Mouse (Mus musculus) MEL (cell line): ENCODE results near the gene Clec16a. TPM values are rescaled to one million over a fixed set of nuclear protein-coding genes. Genes with fewer than 3 reads are reported as not detected.
A peak's percentile ranks its signal among the peaks of the same experiment; 100 is the strongest.

Experiments used
- DNase-seq: peaks from one replicate; pipeline ENCODE4 v3.0.0; 2011; ENCODE audit warnings: low read depth, low spot score
- H3K27ac ChIP-seq: 2 replicates; pipeline ENCODE4 v1.5.1; 2012; ENCODE audit warnings: low read depth, mild to moderate bottlenecking, control low read depth, low read length, moderate library complexity; ENCODE audit not compliant: control insufficient read depth
- H3K27me3 ChIP-seq, 2 experiments: fragments of 150-350 bp in 1 of 2; sonication (generic) in 1 of 2; 2 replicates each; pipeline ENCODE4 v1.6.1; 2012; ENCODE audit warnings: low read length in 2 of 2, mild to moderate bottlenecking in 2 of 2, improper control_type of control experiment in 1 of 2, moderate library complexity in 1 of 2; ENCODE audit not compliant: insufficient read depth in 2 of 2, control insufficient read depth in 1 of 2
- H3K36me3 ChIP-seq, 2 experiments: 2 replicates each; pipeline ENCODE4 v1.6.1; 2012 to 2014; ENCODE audit warnings: low read length in 2 of 2, improper control_type of control experiment in 1 of 2, inconsistent platforms in 1 of 2, mild to moderate bottlenecking in 1 of 2; ENCODE audit not compliant: insufficient read depth in 2 of 2, control insufficient read depth in 1 of 2
- H3K4me1 ChIP-seq, 2 experiments: fragments of 150-350 bp in 1 of 2; sonication (generic) in 1 of 2; 2 replicates each; pipeline ENCODE4 v1.6.1; 2012; ENCODE audit warnings: low read length in 2 of 2, improper control_type of control experiment in 1 of 2, mild to moderate bottlenecking in 1 of 2; ENCODE audit not compliant: insufficient read depth in 2 of 2, control insufficient read depth in 1 of 2
- H3K4me3 ChIP-seq, 2 experiments: fragments of 150-350 bp in 1 of 2; sonication (generic) in 1 of 2; 2 replicates each; pipeline ENCODE4 v1.5.1; 2012; ENCODE audit warnings: low read depth in 2 of 2, low read length in 2 of 2, mild to moderate bottlenecking in 2 of 2, moderate library complexity in 2 of 2, control low read depth in 1 of 2, improper control_type of control experiment in 1 of 2; ENCODE audit not compliant: control insufficient read depth in 1 of 2, insufficient read depth in 1 of 2
- H3K79me2 ChIP-seq: 2 replicates; pipeline ENCODE4 v1.6.1; 2012; ENCODE audit warnings: mild to moderate bottlenecking, low read length, moderate library complexity; ENCODE audit not compliant: control insufficient read depth, poor library complexity, insufficient read depth
- H3K9ac ChIP-seq: 2 replicates; pipeline ENCODE4 v1.6.1; 2012; ENCODE audit warnings: low read depth, mild to moderate bottlenecking, control low read depth, low read length, moderate library complexity; ENCODE audit not compliant: control insufficient read depth, poor library complexity, severe bottlenecking
- H3K9me3 ChIP-seq: fragments of 150-350 bp; sonication (generic); replicated peaks from 2 replicates; pipeline ENCODE4 v1.6.1; 2012; ENCODE audit warnings: mild to moderate bottlenecking, low read length, improper control_type of control experiment, moderate library complexity; ENCODE audit not compliant: insufficient read depth
- BHLHE40 ChIP-seq: IDR thresholded peaks from 2 replicates; pipeline ENCODE4 v1.6.1; 2012; ENCODE audit warnings: low read depth, mild to moderate bottlenecking, inconsistent platforms, low read length, improper control_type of control experiment, borderline replicate concordance
- CHD1 ChIP-seq: IDR thresholded peaks from 2 replicates; pipeline ENCODE4 v1.6.1; 2012; ENCODE audit warnings: low read depth, mild to moderate bottlenecking, inconsistent platforms, low read length, improper control_type of control experiment
- CHD2 ChIP-seq: IDR thresholded peaks from 2 replicates; pipeline ENCODE4 v1.6.1; 2011; ENCODE audit warnings: low read length, improper control_type of control experiment
- CTCF ChIP-seq, 3 experiments: IDR thresholded peaks in 2 of 3; conservative IDR thresholded peaks in 1 of 3; 2 replicates each; pipeline ENCODE4 v1.5.1; 2011 to 2012; ENCODE audit warnings: low read length in 3 of 3, low read depth in 2 of 3, mild to moderate bottlenecking in 2 of 3, improper control_type of control experiment in 1 of 3, inconsistent platforms in 1 of 3, mixed read lengths in 1 of 3, moderate library complexity in 1 of 3; ENCODE audit not compliant: control insufficient read depth in 1 of 3, insufficient read depth in 1 of 3, poor library complexity in 1 of 3, severe bottlenecking in 1 of 3
- E2F4 ChIP-seq: IDR thresholded peaks from 2 replicates; pipeline ENCODE4 v1.6.1; 2011; ENCODE audit warnings: low read depth, low read length, improper control_type of control experiment, borderline replicate concordance
- ELF1 ChIP-seq: IDR thresholded peaks from 2 replicates; pipeline ENCODE4 v1.6.1; 2014; ENCODE audit warnings: low read depth, mild to moderate bottlenecking, inconsistent platforms, low read length, improper control_type of control experiment, moderate library complexity
- EP300 ChIP-seq, 2 experiments: IDR thresholded peaks; 2 replicates each; pipeline ENCODE4 v1.6.1; 2011; ENCODE audit warnings: improper control_type of control experiment in 2 of 2, low read length in 2 of 2, low read depth in 1 of 2, mild to moderate bottlenecking in 1 of 2
- ETS1 ChIP-seq: IDR thresholded peaks from 2 replicates; pipeline ENCODE4 v1.6.1; 2012; ENCODE audit warnings: low read depth, mild to moderate bottlenecking, inconsistent platforms, low read length, improper control_type of control experiment, moderate library complexity
- GABPA ChIP-seq: IDR thresholded peaks from 2 replicates; pipeline ENCODE4 v1.6.1; 2012; ENCODE audit warnings: low read depth, mild to moderate bottlenecking, inconsistent platforms, low read length, improper control_type of control experiment, moderate library complexity
- GATA1 ChIP-seq: IDR thresholded peaks from 2 replicates; pipeline ENCODE4 v1.6.1; 2011; ENCODE audit warnings: low read depth, low read length, improper control_type of control experiment
- HCFC1 ChIP-seq: IDR thresholded peaks from 2 replicates; pipeline ENCODE4 v1.6.1; 2012; ENCODE audit warnings: low read depth, mild to moderate bottlenecking, inconsistent platforms, low read length, improper control_type of control experiment, moderate library complexity
- JUND ChIP-seq: IDR thresholded peaks from 2 replicates; pipeline ENCODE4 v1.6.1; 2011; ENCODE audit warnings: low read depth, mild to moderate bottlenecking, improper control_type of control experiment, low read length
- KAT2A ChIP-seq: conservative IDR thresholded peaks from 2 replicates; pipeline ENCODE4 v1.6.1; 2012; ENCODE audit warnings: low read depth, low read length, improper control_type of control experiment, inconsistent platforms
- MAX ChIP-seq: IDR thresholded peaks from 2 replicates; pipeline ENCODE4 v1.6.1; 2011; ENCODE audit warnings: low read length, improper control_type of control experiment
- MAZ ChIP-seq: IDR thresholded peaks from 2 replicates; pipeline ENCODE4 v1.6.1; 2012; ENCODE audit warnings: low read depth, mild to moderate bottlenecking, inconsistent platforms, low read length, improper control_type of control experiment
- MEF2A ChIP-seq: IDR thresholded peaks from 2 replicates; pipeline ENCODE4 v1.6.1; 2014; ENCODE audit warnings: low read depth, mild to moderate bottlenecking, inconsistent platforms, low read length, improper control_type of control experiment; ENCODE audit not compliant: poor library complexity, insufficient replicate concordance, severe bottlenecking; ENCODE audit errors: extremely low read depth
- MXI1 ChIP-seq: IDR thresholded peaks from 2 replicates; pipeline ENCODE4 v1.6.1; 2011; ENCODE audit warnings: mild to moderate bottlenecking, low read depth, low read length, improper control_type of control experiment
- MYB ChIP-seq: IDR thresholded peaks from 2 replicates; pipeline ENCODE4 v1.6.1; 2011; ENCODE audit warnings: mild to moderate bottlenecking, low read depth, low read length, improper control_type of control experiment
- MYC ChIP-seq: IDR thresholded peaks from 2 replicates; pipeline ENCODE4 v1.6.1; 2011; ENCODE audit warnings: low read depth, mild to moderate bottlenecking, low read length, improper control_type of control experiment, moderate library complexity
- NELFE ChIP-seq: IDR thresholded peaks from 2 replicates; pipeline ENCODE4 v1.6.1; 2011; ENCODE audit warnings: low read depth, low read length, improper control_type of control experiment
- NRF1 ChIP-seq: IDR thresholded peaks from 2 replicates; pipeline ENCODE4 v1.6.1; 2014; ENCODE audit warnings: low read depth, mild to moderate bottlenecking, inconsistent platforms, low read length, improper control_type of control experiment, moderate library complexity; ENCODE audit not compliant: poor library complexity, insufficient read depth, severe bottlenecking
- POLR2A ChIP-seq, 2 experiments: IDR thresholded peaks; 2 replicates each; pipeline ENCODE4 v1.6.1; 2011 to 2012; ENCODE audit warnings: low read length in 2 of 2, mild to moderate bottlenecking in 2 of 2, control low read depth in 1 of 2, improper control_type of control experiment in 1 of 2, low read depth in 1 of 2, moderate library complexity in 1 of 2; ENCODE audit not compliant: control insufficient read depth in 1 of 2, insufficient read depth in 1 of 2, poor library complexity in 1 of 2
- POLR2AphosphoS2 ChIP-seq: IDR thresholded peaks from 2 replicates; pipeline ENCODE4 v1.6.1; 2011; ENCODE audit warnings: low read length, improper control_type of control experiment
- POLR2AphosphoS5 ChIP-seq: IDR thresholded peaks from 2 replicates; pipeline ENCODE4 v1.6.1; 2012; ENCODE audit warnings: low read depth, borderline replicate concordance, mild to moderate bottlenecking, inconsistent platforms, low read length, moderate library complexity, mixed read lengths
- RAD21 ChIP-seq: IDR thresholded peaks from 2 replicates; pipeline ENCODE4 v1.6.1; 2011; ENCODE audit warnings: mild to moderate bottlenecking, low read depth, low read length, improper control_type of control experiment
- RCOR1 ChIP-seq: IDR thresholded peaks from 2 replicates; pipeline ENCODE4 v1.6.1; 2012; ENCODE audit warnings: low read depth, mild to moderate bottlenecking, inconsistent platforms, low read length, improper control_type of control experiment
- SIN3A ChIP-seq: IDR thresholded peaks from 2 replicates; pipeline ENCODE4 v1.6.1; 2012; ENCODE audit warnings: low read length, improper control_type of control experiment, inconsistent platforms
- SMC3 ChIP-seq: IDR thresholded peaks from 2 replicates; pipeline ENCODE4 v1.6.1; 2011; ENCODE audit warnings: low read depth, low read length, improper control_type of control experiment
- TAL1 ChIP-seq: IDR thresholded peaks from 2 replicates; pipeline ENCODE4 v1.6.1; 2012; ENCODE audit warnings: mild to moderate bottlenecking, inconsistent platforms, low read length, moderate library complexity, mixed read lengths
- TBP ChIP-seq: IDR thresholded peaks from 2 replicates; pipeline ENCODE4 v1.8.0; 2011; ENCODE audit warnings: low read depth, low read length, improper control_type of control experiment
- TCF12 ChIP-seq: IDR thresholded peaks from 2 replicates; pipeline ENCODE4 v1.6.1; 2014; ENCODE audit warnings: low read depth, mild to moderate bottlenecking, inconsistent platforms, low read length, improper control_type of control experiment, moderate library complexity
- UBTF ChIP-seq: IDR thresholded peaks from 2 replicates; pipeline ENCODE4 v1.6.1; 2012; ENCODE audit warnings: low read depth, mild to moderate bottlenecking, inconsistent platforms, low read length, improper control_type of control experiment, moderate library complexity, borderline replicate concordance; ENCODE audit not compliant: insufficient read depth
- USF1 ChIP-seq: IDR thresholded peaks from 2 replicates; pipeline ENCODE4 v1.6.1; 2014; ENCODE audit warnings: low read depth, mild to moderate bottlenecking, inconsistent platforms, low read length, improper control_type of control experiment, moderate library complexity
- USF2 ChIP-seq, 2 experiments: IDR thresholded peaks; 2 replicates each; pipeline ENCODE4 v1.6.1; 2011 to 2012; ENCODE audit warnings: improper control_type of control experiment in 2 of 2, low read length in 2 of 2, borderline replicate concordance in 1 of 2, inconsistent platforms in 1 of 2, low read depth in 1 of 2, mild to moderate bottlenecking in 1 of 2; ENCODE audit not compliant: insufficient read depth in 1 of 2
- ZC3H11A ChIP-seq: IDR thresholded peaks from 2 replicates; pipeline ENCODE4 v1.6.1; 2012; ENCODE audit warnings: low read depth, mild to moderate bottlenecking, inconsistent platforms, low read length, improper control_type of control experiment
- ZKSCAN1 ChIP-seq: IDR thresholded peaks from 2 replicates; pipeline ENCODE4 v1.6.1; 2012; ENCODE audit warnings: low read depth, mild to moderate bottlenecking, inconsistent platforms, low read length, improper control_type of control experiment, moderate library complexity
- ZNF384 ChIP-seq: IDR thresholded peaks from 2 replicates; pipeline ENCODE4 v1.6.1; 2012; ENCODE audit warnings: low read depth, mild to moderate bottlenecking, inconsistent platforms, low read length, improper control_type of control experiment
- polyA plus RNA-seq, 2 experiments: library from polyadenylated mRNA; stranded (reverse) in 1 of 2; unstranded in 1 of 2; fragments of >175 nt in 1 of 2; fragments of >200 nt in 1 of 2; gene quantifications; 2 replicates each; pipeline versions ENCODE4 v1.2.1 to v1.2.4; 2012; ENCODE audit warnings: low replicate concordance in 2 of 2, low read depth in 1 of 2; ENCODE audit not compliant: insufficient read length in 2 of 2, insufficient read depth in 1 of 2, missing spikeins in 1 of 2
- total RNA-seq: library from RNA; depleted of rRNA; stranded (reverse); fragments of 300-350 nt; gene quantifications from 2 replicates; pipeline ENCODE4 v1.2.3, GENCODE M21; 2012

Gene Clec16a
- total and polyA plus RNA-seq, 3 experiments = 10.4 to 49.3 (median 22.1) TPM

GRCm38 (mm10) chr16:10786288-10786687 lies 241.1 kb downstream of the Clec16a start:
- H3K9me3 ChIP-seq = no peaks in the 10 kb centered on the region
- H3K9ac ChIP-seq = peak overlapping the region; percentile 86
- H3K36me3 ChIP-seq = no peaks in the 10 kb centered on the region
- H3K4me1 ChIP-seq = peaks cover 0 to 3% of the 10 kb centered on the region in 2 experiments; a peak in 1 of 4 replicates
- H3K79me2 ChIP-seq = no peaks in the 10 kb centered on the region; the same call in 1 of the 2 replicates
- peak overlapping the region; percentile 95 to 100 for H3K4me3 ChIP-seq
- peak; percentile 93 for DNase-seq
- H3K27me3 ChIP-seq = peaks cover 0 to 4% of the 10 kb centered on the region in 2 experiments; a peak in 2 of 4 replicates
- peak overlapping the region; percentile 72 for H3K27ac ChIP-seq
- peak; percentile 76 for TF ChIP-seq MYC
- TF ChIP-seq ELF1 = no peak
- no peak for TF ChIP-seq TCF12
- TF ChIP-seq GATA1 = no peak
- peak; percentile 45; the same call in 1 of the 2 replicates for TF ChIP-seq HCFC1
- TF ChIP-seq NELFE = no peak; the same call in 1 of the 2 replicates
- no peak for TF ChIP-seq EP300 (IDR thresholded peaks at IDR 0.05; ENCODE audit: low read depth in 1 of 2, low read length in 2 of 2)
- TF ChIP-seq MAZ = peak; percentile 49; the same call in 1 of the 2 replicates
- no peak for TF ChIP-seq CHD2
- no peak for TF ChIP-seq NRF1
- no peak for TF ChIP-seq MYB
- no peak for TF ChIP-seq USF1
- TF ChIP-seq TAL1 = no peak
- no peak for TF ChIP-seq E2F4
- no peak for TF ChIP-seq JUND
- no peak for TF ChIP-seq GABPA
- TF ChIP-seq UBTF = no peak
- TF ChIP-seq ZNF384 = no peak
- peak; percentile 88 for TF ChIP-seq MXI1
- TF ChIP-seq RCOR1 = peak; percentile 11; the same call in 1 of the 2 replicates
- peak; percentile 89 for TF ChIP-seq SIN3A
- peak; percentile 19; the same call in 1 of the 2 replicates for TF ChIP-seq BHLHE40
- peak; percentile 75 for TF ChIP-seq ZC3H11A
- peak; percentile 87 for TF ChIP-seq RAD21
- no peak for TF ChIP-seq MEF2A
- no peak; the same call in 1 of the 2 replicates for TF ChIP-seq ETS1
- TF ChIP-seq ZKSCAN1 = 0 out of 2 replicates have a peak, but pooled peaks have one; percentile 16
- TF ChIP-seq TBP = no peak
- no peak for TF ChIP-seq POLR2A (IDR thresholded peaks at IDR 0.05; ENCODE audit: control insufficient read depth in 1 of 2, insufficient read depth in 1 of 2, low read depth in 1 of 2, low read length in 2 of 2, poor library complexity in 1 of 2)
- no peak for TF ChIP-seq CHD1
- no peak for TF ChIP-seq KAT2A
- peak; percentile 70 to 90 (median 87) for TF ChIP-seq CTCF (IDR thresholded peaks at IDR 0.05 in 2 of 3, conservative IDR thresholded peaks at IDR 0.05 in 1 of 3; ENCODE audit: control insufficient read depth in 1 of 3, insufficient read depth in 1 of 3, low read depth in 2 of 3, low read length in 3 of 3, poor library complexity in 1 of 3, severe bottlenecking in 1 of 3)
- peak; percentile 72 for TF ChIP-seq MAX
- no peak for TF ChIP-seq POLR2AphosphoS2
- TF ChIP-seq SMC3 = peak; percentile 88
- TF ChIP-seq POLR2AphosphoS5 = no peak
- no peak for TF ChIP-seq USF2 (IDR thresholded peaks at IDR 0.05; ENCODE audit: borderline replicate concordance in 1 of 2, insufficient read depth in 1 of 2, low read depth in 1 of 2, low read length in 2 of 2)
